Mouse (Mus musculus): ENCODE data around the gene Slc25a25. TPM values are rescaled to one million over a fixed set of nuclear protein-coding genes. Genes with fewer than 3 reads are reported as not detected.

The Slc25a25 gene
- polyA plus RNA-seq, 1 experiment from 2014 or later, result 36.9 TPM

DNA sequence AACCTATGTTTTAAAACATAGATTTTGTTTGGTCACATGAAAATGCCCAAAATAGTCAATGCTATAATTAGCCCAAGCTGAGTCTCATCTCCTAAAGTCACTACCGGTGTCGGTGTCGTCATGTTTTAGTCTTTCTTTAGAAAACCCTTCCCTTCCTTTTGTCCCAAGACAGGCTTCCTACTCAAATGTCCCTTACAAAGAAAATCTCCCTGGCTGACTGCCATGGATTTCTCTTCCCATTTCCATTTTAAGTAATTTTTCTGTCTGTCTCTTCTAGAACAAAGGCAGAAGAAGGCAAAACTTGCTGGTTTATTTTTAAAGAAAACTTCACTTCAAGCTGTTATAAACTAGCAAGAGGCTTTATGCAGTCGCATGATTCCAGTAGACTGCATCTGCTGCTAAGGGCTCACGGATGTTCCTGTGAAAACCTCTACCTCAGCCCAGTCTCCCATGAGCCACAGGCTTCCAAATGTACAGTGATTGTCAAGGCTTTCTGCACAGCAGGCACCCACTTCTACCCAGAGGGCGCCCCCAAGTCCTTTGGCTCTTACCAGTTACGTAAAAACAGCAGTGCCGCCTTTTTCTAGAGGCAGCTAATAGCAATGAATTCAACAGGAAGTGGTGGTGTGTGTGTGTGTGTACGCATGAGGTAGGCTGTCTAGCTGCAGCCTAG, 3.8 kb downstream of the Slc25a25 start:
- Histone ChIP-seq H3K4me2 (ENCODE audit: low read depth, low read length) (peak overlapping the region; percentile 8), H3K4me1 (ENCODE audit: insufficient read depth) (peaks cover 46% of the 10 kb centered on the region), H3K36me3 (replicated peaks; ENCODE audit: insufficient read depth, low read length) (peaks cover 12% of the 10 kb centered on the region; the same call in 1 of the 2 replicates), H3K27me3 (ENCODE audit: insufficient read depth, low read length) (no peaks in the 10 kb centered on the region), H3K9me3 (ENCODE audit: low read length) (no peaks in the 10 kb centered on the region), H3K27ac (ENCODE audit: low read depth) (peak overlapping the region; percentile 29), H3K9ac (replicated peaks) (no peak overlapping the region), H3K4me3 (ENCODE audit: low read depth, low read length) (no peak overlapping the region)
- TF ChIP-seq CTCF (IDR thresholded peaks at IDR 0.05; ENCODE audit: low read depth) (peak; percentile 22; the same call in 1 of the 2 replicates), EP300 (IDR thresholded peaks at IDR 0.05; ENCODE audit: low read depth) (peak; percentile 14; the same call in 1 of the 2 replicates)
- WGBS (ENCODE audit: insufficient replicate concordance), result 29% methylated on average over 9 of the region's 9 CpGs
- peak; percentile 36 for DNase-seq
- no peak for ATAC-seq

DNA sequence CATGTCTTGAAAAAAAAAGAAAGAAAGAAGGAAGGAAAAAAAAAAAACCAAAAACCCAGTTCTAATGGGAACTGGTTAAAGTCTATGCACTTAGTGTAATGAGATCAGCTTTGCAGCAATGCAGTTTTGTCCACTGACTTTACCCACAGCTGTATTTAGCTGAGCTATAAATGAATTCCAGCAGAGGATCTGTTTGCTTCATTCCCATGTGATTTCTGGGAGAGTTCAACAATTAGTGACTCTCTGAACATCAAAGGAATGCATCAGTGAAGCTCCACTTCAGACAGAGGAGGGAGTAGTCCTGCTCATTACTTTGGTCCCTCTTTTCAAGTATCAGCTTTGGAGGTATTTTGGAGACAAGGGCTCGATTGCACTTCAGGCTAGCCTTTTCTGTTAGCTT, 5.7 kb downstream of the Slc25a25 start:
- no peak overlapping the region for H3K4me3 ChIP-seq (ENCODE audit: low read depth, low read length)
- TF ChIP-seq CTCF (IDR thresholded peaks at IDR 0.05; ENCODE audit: low read depth) (no peak), EP300 (IDR thresholded peaks at IDR 0.05; ENCODE audit: low read depth) (no peak)
- H3K27me3 ChIP-seq (ENCODE audit: insufficient read depth, low read length), result no peaks in the 10 kb centered on the region
- no peak overlapping the region for H3K9ac ChIP-seq (replicated peaks)
- H3K27ac ChIP-seq (ENCODE audit: low read depth), result no peak overlapping the region
- no peaks in the 10 kb centered on the region for H3K9me3 ChIP-seq (ENCODE audit: low read length)
- H3K4me2 ChIP-seq (ENCODE audit: low read depth, low read length), result no peak overlapping the region
- H3K4me1 ChIP-seq (ENCODE audit: insufficient read depth), result peaks cover 59% of the 10 kb centered on the region
- ATAC-seq (no peak), DNase-seq (no peak)
- peaks cover 12% of the 10 kb centered on the region; the same call in 1 of the 2 replicates for H3K36me3 ChIP-seq (replicated peaks; ENCODE audit: insufficient read depth, low read length)
- 57% methylated on average over 1 of the region's 1 CpGs for WGBS (ENCODE audit: insufficient replicate concordance)

DNA sequence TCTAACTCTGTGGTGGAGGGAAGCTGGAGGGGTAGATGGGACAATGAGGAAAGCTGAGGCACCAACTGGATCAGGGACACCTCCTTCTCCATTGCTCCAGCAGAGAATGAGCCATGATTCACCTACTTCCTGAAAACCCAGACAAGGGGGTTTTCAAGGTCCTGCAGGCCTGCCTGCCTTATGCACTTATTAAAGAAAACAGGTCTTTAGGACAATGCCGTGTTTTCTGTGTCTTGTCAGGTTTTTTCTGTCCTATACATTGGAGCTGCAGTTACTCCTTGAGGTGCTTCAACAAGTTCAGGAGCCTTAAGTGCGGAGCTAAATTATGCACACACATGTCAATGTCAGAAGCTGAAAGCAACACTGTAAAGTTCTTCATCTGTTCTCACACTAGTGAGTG, 9.7 kb downstream of the Slc25a25 start:
- TF ChIP-seq EP300 (IDR thresholded peaks at IDR 0.05; ENCODE audit: low read depth) (no peak), CTCF (IDR thresholded peaks at IDR 0.05; ENCODE audit: low read depth) (no peak)
- Histone ChIP-seq H3K4me3 (ENCODE audit: low read depth, low read length) (no peak overlapping the region), H3K4me1 (ENCODE audit: insufficient read depth) (peaks cover 49% of the 10 kb centered on the region), H3K9me3 (ENCODE audit: low read length) (no peaks in the 10 kb centered on the region), H3K36me3 (replicated peaks; ENCODE audit: insufficient read depth, low read length) (peaks cover 12% of the 10 kb centered on the region; the same call in 1 of the 2 replicates), H3K27ac (ENCODE audit: low read depth) (0 out of 2 replicates have a peak overlapping the region, but pooled peaks have one; percentile 9), H3K4me2 (ENCODE audit: low read depth, low read length) (no peak overlapping the region), H3K9ac (replicated peaks) (no peak overlapping the region), H3K27me3 (ENCODE audit: insufficient read depth, low read length) (no peaks in the 10 kb centered on the region)
- DNase-seq, result no peak
- no peak for ATAC-seq
- WGBS (ENCODE audit: insufficient replicate concordance), result 91% methylated on average over 2 of the region's 2 CpGs

DNA sequence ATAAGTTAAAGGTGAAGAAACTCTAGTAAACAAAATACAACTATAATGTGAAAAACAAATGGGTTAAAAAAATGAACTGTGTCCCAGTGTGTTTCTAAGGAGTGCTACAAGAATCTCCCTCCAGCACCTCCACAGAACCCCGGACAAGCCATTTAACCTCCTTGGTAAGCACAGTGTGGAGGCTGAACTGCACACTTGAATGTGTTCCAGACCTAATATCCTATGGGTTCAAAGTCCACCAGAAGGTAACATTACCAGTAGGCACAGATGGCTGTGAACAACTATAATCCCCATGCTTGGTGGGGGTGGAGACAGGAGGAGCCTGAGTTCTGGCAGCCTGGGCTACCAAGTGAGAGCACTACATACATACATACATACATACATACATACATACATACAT, 10.6 kb downstream of the Slc25a25 start:
- Histone ChIP-seq H3K27me3 (ENCODE audit: insufficient read depth, low read length) (no peaks in the 10 kb centered on the region), H3K4me2 (ENCODE audit: low read depth, low read length) (no peak overlapping the region), H3K9me3 (ENCODE audit: low read length) (no peaks in the 10 kb centered on the region), H3K4me3 (ENCODE audit: low read depth, low read length) (no peak overlapping the region), H3K9ac (replicated peaks) (no peak overlapping the region; the same call in 1 of the 2 replicates), H3K36me3 (replicated peaks; ENCODE audit: insufficient read depth, low read length) (peaks cover 9% of the 10 kb centered on the region; the same call in 1 of the 2 replicates), H3K4me1 (ENCODE audit: insufficient read depth) (peaks cover 50% of the 10 kb centered on the region), H3K27ac (ENCODE audit: low read depth) (peak overlapping the region; percentile 55)
- ATAC-seq, result peak; percentile 70
- WGBS (ENCODE audit: insufficient replicate concordance), result 56% methylated on average over 1 of the region's 1 CpGs
- DNase-seq, result no peak
- TF ChIP-seq CTCF (IDR thresholded peaks at IDR 0.05; ENCODE audit: low read depth) (no peak), EP300 (IDR thresholded peaks at IDR 0.05; ENCODE audit: low read depth) (no peak)

DNA sequence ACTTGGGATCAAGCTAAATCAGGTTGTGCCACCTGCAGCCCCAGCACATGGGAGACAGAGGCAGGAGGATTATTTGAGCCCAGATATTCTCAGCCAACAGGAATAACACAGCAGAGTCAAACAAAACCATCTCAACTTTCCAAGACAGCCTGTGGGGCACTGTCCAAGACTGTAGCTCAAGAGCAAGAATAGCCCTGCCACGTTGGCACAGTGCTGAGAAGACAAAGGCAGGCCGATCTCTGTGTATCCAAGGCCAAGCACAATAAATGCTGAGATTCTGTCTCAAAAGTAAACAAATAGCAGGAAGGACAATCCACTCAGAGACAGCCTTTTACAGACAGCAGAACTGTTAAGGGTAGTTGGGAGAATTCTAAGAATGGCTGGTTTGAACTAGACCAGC, 11.1 kb downstream of the Slc25a25 start:
- Histone ChIP-seq H3K4me2 (ENCODE audit: low read depth, low read length) (no peak overlapping the region), H3K36me3 (replicated peaks; ENCODE audit: insufficient read depth, low read length) (peaks cover 7% of the 10 kb centered on the region; the same call in 1 of the 2 replicates), H3K27me3 (ENCODE audit: insufficient read depth, low read length) (no peaks in the 10 kb centered on the region), H3K9me3 (ENCODE audit: low read length) (no peaks in the 10 kb centered on the region), H3K4me1 (ENCODE audit: insufficient read depth) (peaks cover 47% of the 10 kb centered on the region), H3K9ac (replicated peaks) (no peak overlapping the region), H3K4me3 (ENCODE audit: low read depth, low read length) (no peak overlapping the region), H3K27ac (ENCODE audit: low read depth) (peak overlapping the region; percentile 55; the same call in 1 of the 2 replicates)
- WGBS (ENCODE audit: insufficient replicate concordance), result 58% methylated on average over 2 of the region's 2 CpGs
- ATAC-seq, result no peak
- DNase-seq, result no peak
- TF ChIP-seq CTCF (IDR thresholded peaks at IDR 0.05; ENCODE audit: low read depth), result no peak
- TF ChIP-seq EP300 (IDR thresholded peaks at IDR 0.05; ENCODE audit: low read depth), result no peak

DNA sequence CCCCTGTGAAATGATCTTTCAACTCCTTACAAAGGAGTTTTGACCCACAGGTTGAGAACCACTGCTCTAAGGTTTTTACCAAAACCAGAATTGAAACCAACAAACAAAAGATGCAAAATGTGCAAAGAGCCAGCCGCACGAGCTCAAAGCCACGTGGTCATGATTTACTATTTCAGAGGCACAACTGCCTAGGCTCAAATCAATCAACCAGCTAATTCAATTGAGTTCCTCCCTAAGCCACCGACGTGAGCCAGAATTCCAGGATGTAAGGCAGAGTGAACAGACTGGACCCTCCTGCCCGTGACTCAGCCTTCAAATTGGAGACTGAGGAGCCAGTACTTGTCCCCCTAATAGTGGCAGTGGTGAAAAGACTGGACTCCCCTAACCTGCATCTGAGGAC, 12.1 kb downstream of the Slc25a25 start:
- Histone ChIP-seq H3K36me3 (replicated peaks; ENCODE audit: insufficient read depth, low read length) (no peaks in the 10 kb centered on the region), H3K4me2 (ENCODE audit: low read depth, low read length) (no peak overlapping the region), H3K4me1 (ENCODE audit: insufficient read depth) (peaks cover 45% of the 10 kb centered on the region), H3K27ac (ENCODE audit: low read depth) (no peak overlapping the region), H3K9me3 (ENCODE audit: low read length) (no peaks in the 10 kb centered on the region), H3K9ac (replicated peaks) (no peak overlapping the region), H3K4me3 (ENCODE audit: low read depth, low read length) (no peak overlapping the region), H3K27me3 (ENCODE audit: insufficient read depth, low read length) (no peaks in the 10 kb centered on the region)
- ATAC-seq (no peak), DNase-seq (no peak)
- 72% methylated on average over 6 of the region's 6 CpGs for WGBS (ENCODE audit: insufficient replicate concordance)
- TF ChIP-seq EP300 (IDR thresholded peaks at IDR 0.05; ENCODE audit: low read depth), result no peak

Data from liver, postnatal 0 days (tissue).